Mouse (Mus musculus): ENCODE results near the gene Nqo1. TPM values are rescaled to one million over a fixed set of nuclear protein-coding genes. Genes with fewer than 3 reads are reported as not detected.

The Nqo1 gene
- polyA plus RNA-seq, 1 experiment from 2014 or later = 8.4 TPM

DNA sequence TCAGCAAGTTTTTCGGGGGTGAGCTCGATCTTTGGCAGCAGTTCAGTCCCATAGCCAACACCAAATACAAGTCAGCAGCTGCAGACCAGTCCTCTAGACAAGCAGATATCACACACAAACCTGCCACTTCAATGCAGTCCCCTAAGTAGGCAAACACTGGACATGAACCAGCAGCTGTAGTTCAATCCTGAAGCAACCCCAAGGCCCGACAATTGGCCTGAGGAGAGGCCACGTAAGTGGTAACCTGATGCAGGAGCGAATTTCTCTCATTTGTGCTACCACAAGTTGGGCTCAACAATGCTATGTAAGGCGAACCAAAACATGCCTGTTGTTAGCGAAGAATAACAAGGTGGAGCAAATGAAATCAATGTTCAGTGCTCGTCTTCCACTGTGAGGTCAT lies 22.3 kb downstream of the Nqo1 start:
- Histone ChIP-seq H3K27ac (ENCODE audit: low read depth) (no peak overlapping the region), H3K4me2 (ENCODE audit: low read depth, low read length) (no peak overlapping the region), H3K9me3 (ENCODE audit: low read length) (no peaks in the 10 kb centered on the region), H3K9ac (replicated peaks) (no peak overlapping the region), H3K36me3 (replicated peaks; ENCODE audit: insufficient read depth, low read length) (peaks cover 8% of the 10 kb centered on the region; the same call in 1 of the 2 replicates), H3K27me3 (ENCODE audit: insufficient read depth, low read length) (no peaks in the 10 kb centered on the region), H3K4me1 (ENCODE audit: insufficient read depth) (no peaks in the 10 kb centered on the region), H3K4me3 (ENCODE audit: low read depth, low read length) (no peak overlapping the region)
- 90% methylated on average over 8 of the region's 8 CpGs for WGBS (ENCODE audit: insufficient replicate concordance)
- ATAC-seq = no peak
- TF ChIP-seq EP300 (IDR thresholded peaks at IDR 0.05; ENCODE audit: low read depth) = no peak
- no peak for TF ChIP-seq CTCF (IDR thresholded peaks at IDR 0.05; ENCODE audit: low read depth)
- no peak for DNase-seq

DNA sequence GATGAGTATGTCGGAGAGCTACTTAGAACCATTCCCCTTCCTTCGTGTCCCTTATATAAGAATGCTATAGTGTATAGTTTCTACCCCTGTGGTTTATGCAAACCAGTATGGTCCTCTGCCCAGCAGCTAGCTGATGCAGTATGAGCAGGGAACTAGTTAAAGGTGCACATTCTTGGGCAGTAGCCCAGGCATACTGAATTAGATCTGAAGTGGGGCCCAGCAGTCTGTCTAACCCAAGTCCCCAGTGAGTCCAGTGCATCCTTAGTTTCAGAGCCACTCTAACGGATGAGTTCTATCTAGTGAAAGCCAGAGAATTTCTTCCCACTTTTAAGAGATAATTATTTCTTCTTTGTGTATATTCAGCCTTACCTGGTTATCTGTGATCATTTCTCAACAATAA lies 25.7 kb downstream of the Nqo1 start:
- no peak overlapping the region for H3K27ac ChIP-seq (ENCODE audit: low read depth)
- no peaks in the 10 kb centered on the region for H3K9me3 ChIP-seq (ENCODE audit: low read length)
- TF ChIP-seq CTCF (IDR thresholded peaks at IDR 0.05; ENCODE audit: low read depth) = no peak
- TF ChIP-seq EP300 (IDR thresholded peaks at IDR 0.05; ENCODE audit: low read depth) = no peak
- no peak overlapping the region for H3K9ac ChIP-seq (replicated peaks)
- H3K4me2 ChIP-seq (ENCODE audit: low read depth, low read length) = no peak overlapping the region
- ATAC-seq (no peak), DNase-seq (no peak)
- H3K4me3 ChIP-seq (ENCODE audit: low read depth, low read length) = no peak overlapping the region
- no peaks in the 10 kb centered on the region for H3K27me3 ChIP-seq (ENCODE audit: insufficient read depth, low read length)
- no peaks in the 10 kb centered on the region for H3K4me1 ChIP-seq (ENCODE audit: insufficient read depth)
- WGBS (ENCODE audit: insufficient replicate concordance) = 85% methylated on average over 3 of the region's 3 CpGs
- H3K36me3 ChIP-seq (replicated peaks; ENCODE audit: insufficient read depth, low read length) = peaks cover 8% of the 10 kb centered on the region; the same call in 1 of the 2 replicates

DNA sequence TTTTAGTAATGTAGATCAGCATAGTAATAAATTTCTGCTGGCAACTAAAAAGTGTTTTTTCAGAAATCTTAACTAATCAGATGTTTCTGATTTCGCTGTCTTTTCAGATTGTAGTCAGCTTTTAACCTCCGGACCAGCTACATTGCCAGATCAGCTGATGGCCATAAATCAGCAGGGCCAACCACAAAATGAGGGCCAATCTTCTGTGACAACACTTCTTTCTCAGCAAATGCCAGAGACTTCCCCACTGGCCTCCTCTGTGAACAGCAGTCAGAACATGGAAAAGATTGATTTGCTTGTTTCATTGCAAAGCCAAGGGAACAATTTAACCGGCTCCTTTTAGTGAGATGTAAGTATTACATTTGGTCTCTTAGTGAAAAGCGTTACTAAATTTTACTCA lies 32.7 kb downstream of the Nqo1 start:
- no peaks in the 10 kb centered on the region for H3K27me3 ChIP-seq (ENCODE audit: insufficient read depth, low read length)
- no peak for ATAC-seq
- H3K9ac ChIP-seq (replicated peaks) = no peak overlapping the region
- peaks cover 40% of the 10 kb centered on the region for H3K36me3 ChIP-seq (replicated peaks; ENCODE audit: insufficient read depth, low read length)
- H3K4me3 ChIP-seq (ENCODE audit: low read depth, low read length) = no peak overlapping the region
- TF ChIP-seq EP300 (IDR thresholded peaks at IDR 0.05; ENCODE audit: low read depth) = no peak
- no peak for TF ChIP-seq CTCF (IDR thresholded peaks at IDR 0.05; ENCODE audit: low read depth)
- DNase-seq = no peak
- H3K4me2 ChIP-seq (ENCODE audit: low read depth, low read length) = no peak overlapping the region
- no peaks in the 10 kb centered on the region for H3K9me3 ChIP-seq (ENCODE audit: low read length)
- no peak overlapping the region for H3K27ac ChIP-seq (ENCODE audit: low read depth)
- no peaks in the 10 kb centered on the region for H3K4me1 ChIP-seq (ENCODE audit: insufficient read depth)
- 81% methylated on average over 4 of the region's 4 CpGs for WGBS (ENCODE audit: insufficient replicate concordance)

Other genes starting within 250 kb of the Nqo1 start
- gene Nfat5, start 109.7 kb downstream of the Nqo1 start, polyA plus RNA-seq (2015; fragmentation: Nextera tagmentation; extraction: Ambion mirVana) = 1.6 and 1.7 TPM in 2 replicates
- 17.0 and 18.4 TPM in 2 replicates for gene Nob1, start 21.8 kb upstream of the Nqo1 start, polyA plus RNA-seq (2015; fragmentation: Nextera tagmentation; extraction: Ambion mirVana)
- 26.2 and 29.1 TPM in 2 replicates for gene Wwp2, start 33.2 kb upstream of the Nqo1 start, polyA plus RNA-seq (2015; fragmentation: Nextera tagmentation; extraction: Ambion mirVana)
- 89.8 and 96.5 TPM in 2 replicates for gene Psmd7, start 185.3 kb upstream of the Nqo1 start, polyA plus RNA-seq (2015; fragmentation: Nextera tagmentation; extraction: Ambion mirVana)

Data from liver, postnatal 0 days (tissue).